Mouse (Mus musculus): ENCODE measurements around the gene 1700040F15Rik. TPM values are rescaled to one million over a fixed set of nuclear protein-coding genes. Genes with fewer than 3 reads are reported as not detected.
"Not testable (repeated sequence)": the region's sequence is repeated elsewhere in the genome, so short reads cannot be mapped to it uniquely, and the experiment has no call there.

1700040F15Rik gene
- total RNA-seq (2021) = not detected

GRCm38 (mm10) chrY:61101947-61102346 lies at the start of gene 1700040F15Rik:
Gene 1700040F15Rik, plus strand, starts transcription at chrY:61102247.
- intact Hi-C loops (cut with DNase I); DNase-seq: not testable (repeated sequence)

Data from left cerebral cortex, postnatal 4 days (tissue).